12 mouse cellular contexts compared by ENCODE assay signal in the genomic region with DNA sequence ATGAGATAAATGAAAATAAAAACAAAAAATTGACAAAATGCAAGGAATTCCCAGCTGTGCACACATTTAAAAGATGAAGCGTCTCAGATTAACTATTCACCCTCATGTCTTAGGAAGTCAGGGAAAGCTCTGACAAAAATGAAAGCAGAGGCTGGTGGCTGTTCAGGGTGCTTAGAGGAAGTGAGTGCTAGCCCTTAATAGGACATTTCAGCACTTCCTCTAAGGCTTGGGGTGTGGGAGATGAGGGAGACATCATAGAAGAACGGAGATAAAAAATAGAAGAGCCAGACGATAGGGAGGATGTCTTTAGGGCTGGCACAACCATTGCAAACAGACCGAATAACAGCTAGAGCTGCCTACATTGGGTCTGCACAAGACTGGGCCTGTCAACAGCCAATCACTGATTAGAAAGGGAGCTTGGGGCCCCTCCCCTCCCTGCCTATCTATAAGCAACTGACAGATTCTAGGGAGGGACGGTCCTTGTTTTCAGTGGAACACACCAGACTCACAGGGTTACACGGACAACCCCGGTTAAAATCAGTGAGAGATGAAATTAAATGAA. TPM values are rescaled to one million over a fixed set of nuclear protein-coding genes. Genes with fewer than 3 reads are reported as not detected.
DNase-seq lines count a peak whose midpoint lies in the region; ATAC-seq and TF ChIP-seq lines count a peak whose summit lies in the region.
"Had no signal": no experiment of that assay in that cellular context is flagged by ENCODE, and none has a peak within 500 bp of the region (broad histone marks: within the 10 kb centered on the region; RNA-seq: fewer than 3 reads in every experiment).

No protein-coding gene starts in this region.

- 65% methylated on average over 7 of the region's 7 CpGs for WGBS in hindbrain, embryonic 12.5 days
- 62% methylated on average over 7 of the region's 7 CpGs for WGBS in hindbrain, embryonic 14.5 days
- 49% methylated on average over 7 of the region's 7 CpGs for WGBS in forebrain, postnatal 0 days
- WGBS in limb, embryonic 10.5 days, result 67% methylated on average over 7 of the region's 7 CpGs

- no peak for TF ChIP-seq CTCF in forebrain, postnatal 0 days (IDR thresholded peaks at IDR 0.05; ENCODE audit: low read depth)

- H3K9me3 ChIP-seq in hindbrain, embryonic 12.5 days (replicated peaks), result no peaks in the 10 kb centered on the region
- H3K9me3 ChIP-seq in hindbrain, embryonic 14.5 days (ENCODE audit: control insufficient read depth, low read length), result no peaks in the 10 kb centered on the region
- H3K9me3 ChIP-seq in forebrain, postnatal 0 days (ENCODE audit: low read length), result no peaks in the 10 kb centered on the region
- H3K9me3 ChIP-seq in limb, embryonic 10.5 days (replicated peaks), result no peaks in the 10 kb centered on the region
- H3K9me3 ChIP-seq: limb, embryonic 13.5 days had no signal

- H3K9ac ChIP-seq in hindbrain, embryonic 12.5 days, result no peak overlapping the region
- H3K9ac ChIP-seq in hindbrain, embryonic 14.5 days, result no peak overlapping the region
- no peak overlapping the region for H3K9ac ChIP-seq in forebrain, postnatal 0 days
- H3K9ac ChIP-seq: limb, embryonic 13.5 days had no signal

- H3K4me1 ChIP-seq in hindbrain, embryonic 12.5 days, result no peaks in the 10 kb centered on the region
- no peaks in the 10 kb centered on the region for H3K4me1 ChIP-seq in hindbrain, embryonic 14.5 days (replicated peaks; ENCODE audit: control insufficient read depth, insufficient read depth, low read length)
- H3K4me1 ChIP-seq in forebrain, postnatal 0 days (ENCODE audit: insufficient read depth), result no peaks in the 10 kb centered on the region
- H3K4me1 ChIP-seq in limb, embryonic 10.5 days, result no peaks in the 10 kb centered on the region
- H3K4me1 ChIP-seq: limb, embryonic 13.5 days had no signal

- no peaks in the 10 kb centered on the region for H3K36me3 ChIP-seq in hindbrain, embryonic 12.5 days
- no peaks in the 10 kb centered on the region for H3K36me3 ChIP-seq in hindbrain, embryonic 14.5 days (replicated peaks; ENCODE audit: control insufficient read depth, insufficient read depth)
- no peaks in the 10 kb centered on the region for H3K36me3 ChIP-seq in forebrain, postnatal 0 days (ENCODE audit: insufficient read depth)
- H3K36me3 ChIP-seq in limb, embryonic 10.5 days, result no peaks in the 10 kb centered on the region
- H3K36me3 ChIP-seq: limb, embryonic 13.5 days had no signal

- no peak overlapping the region for H3K4me2 ChIP-seq in hindbrain, embryonic 12.5 days (replicated peaks)
- no peak overlapping the region for H3K4me2 ChIP-seq in hindbrain, embryonic 14.5 days (replicated peaks)
- H3K4me2 ChIP-seq in forebrain, postnatal 0 days (ENCODE audit: low read depth), result no peak overlapping the region
- H3K4me2 ChIP-seq: limb, embryonic 13.5 days had no signal

- no peak for DNase-seq in hindbrain, embryonic 14.5 days (ENCODE audit: low spot score)
- peak; percentile 18 for DNase-seq in retina, postnatal 1 day
- no peak for DNase-seq in retina, embryonic 14.5 days (ENCODE audit: low spot score)
- no peak for DNase-seq in forebrain, postnatal 0 days
- no peak for DNase-seq in cerebellum, postnatal 4 days (ENCODE audit: low spot score in 2 of 2)
- DNase-seq in limb, embryonic 10.5 days (ENCODE audit: low spot score), result no peak
- DNase-seq: cerebellum, adult 11 months; thymus, adult 18-20 months had no signal

- no peak overlapping the region for H3K4me3 ChIP-seq in hindbrain, embryonic 12.5 days
- H3K4me3 ChIP-seq in hindbrain, embryonic 14.5 days (replicated peaks; ENCODE audit: low read length), result no peak overlapping the region
- no peak overlapping the region for H3K4me3 ChIP-seq in forebrain, postnatal 0 days (ENCODE audit: low read depth, low read length)
- H3K4me3 ChIP-seq in limb, embryonic 10.5 days, result no peak overlapping the region
- H3K4me3 ChIP-seq: limb, embryonic 13.5 days had no signal

- H3K27ac ChIP-seq in hindbrain, embryonic 12.5 days, result no peak overlapping the region
- H3K27ac ChIP-seq in hindbrain, embryonic 14.5 days, result no peak overlapping the region
- no peak overlapping the region for H3K27ac ChIP-seq in forebrain, postnatal 0 days (ENCODE audit: low read depth, low read length)
- H3K27ac ChIP-seq in limb, embryonic 10.5 days, result no peak overlapping the region
- H3K27ac ChIP-seq: limb, embryonic 13.5 days; macrophage had no signal

- peak; percentile 64; the same call in 1 of the 2 replicates for ATAC-seq in hindbrain, embryonic 12.5 days (ENCODE audit: low FRiP score)
- ATAC-seq in hindbrain, embryonic 14.5 days (ENCODE audit: low FRiP score), result no peak
- ATAC-seq in forebrain, postnatal 0 days, result peak; percentile 61; the same call in 1 of the 2 replicates
- ATAC-seq: intestine, embryonic 16.5 days had no signal

- no peaks in the 10 kb centered on the region for H3K27me3 ChIP-seq in hindbrain, embryonic 12.5 days
- H3K27me3 ChIP-seq in hindbrain, embryonic 14.5 days (ENCODE audit: control insufficient read depth, insufficient read depth, low read length), result no peaks in the 10 kb centered on the region
- no peaks in the 10 kb centered on the region for H3K27me3 ChIP-seq in forebrain, postnatal 0 days (ENCODE audit: insufficient read depth, low read length)
- H3K27me3 ChIP-seq in limb, embryonic 10.5 days (ENCODE audit: low read depth, poor library complexity, severe bottlenecking), result no peaks in the 10 kb centered on the region
- H3K27me3 ChIP-seq: limb, embryonic 13.5 days had no signal

RNA-seq across cellular contexts. Expression of a gene that starts 22.8 kb away (rescaled TPM):
- 2.8 and 3.3 TPM in 2 replicates for polyA plus RNA-seq in hindbrain, embryonic 12.5 days (2016; fragmentation: Nextera tagmentation; extraction: Ambion mirVana)
- 2.9 and 3.3 TPM in 2 replicates for polyA plus RNA-seq in hindbrain, embryonic 14.5 days (2014; fragmentation: Nextera tagmentation; extraction: Ambion mirVana)
- 2.8 and 2.9 TPM in 2 replicates for total RNA-seq in forebrain, postnatal 0 days (2014; rRNA removed)
- 1.7 and 1.9 TPM in 2 replicates for polyA plus RNA-seq in forebrain, postnatal 0 days (2015; fragmentation: Nextera tagmentation; extraction: Ambion mirVana)
- polyA plus RNA-seq in limb, embryonic 10.5 days (2016; fragmentation: Nextera tagmentation; extraction: Ambion mirVana), result 3.6 and 4.6 TPM in 2 replicates
- polyA plus RNA-seq: macrophage had no signal

RNA-seq across cellular contexts. Expression of a gene that starts 50.0 kb away (rescaled TPM):
- 16.0 and 17.0 TPM in 2 replicates for polyA plus RNA-seq in hindbrain, embryonic 12.5 days (2016; fragmentation: Nextera tagmentation; extraction: Ambion mirVana)
- 54.7 and 64.9 TPM in 2 replicates for polyA plus RNA-seq in hindbrain, embryonic 14.5 days (2014; fragmentation: Nextera tagmentation; extraction: Ambion mirVana)
- total RNA-seq in forebrain, postnatal 0 days (2014; rRNA removed), result 141 and 149 TPM in 2 replicates
- 40.0 and 42.0 TPM in 2 replicates for polyA plus RNA-seq in forebrain, postnatal 0 days (2015; fragmentation: Nextera tagmentation; extraction: Ambion mirVana)
- 0.05 and 0.21 TPM in 2 replicates for polyA plus RNA-seq in limb, embryonic 10.5 days (2016; fragmentation: Nextera tagmentation; extraction: Ambion mirVana)
- polyA plus RNA-seq: macrophage had no signal

Comparison
In these comparisons a context has a peak if more than half of its experiments do, and no peak if none do; other contexts are left out.
1. RNA of a gene that starts 50.0 kb away (polyA plus RNA-seq): 54.7 to 64.9 TPM in hindbrain, embryonic 14.5 days, 40.0 to 42.0 TPM in forebrain, postnatal 0 days and 16.0 to 17.0 TPM in hindbrain, embryonic 12.5 days; 0.05 to 0.21 TPM in limb, embryonic 10.5 days; every median in the first group is over 10 times any median in the second.